Mouse (Mus musculus) T-helper 17 cell (primary cell): ENCODE data around the gene Cpe.

Experiments
- in situ Hi-C, 2 experiments: fragments of 300-600 bp; cut with MboI, MseI; formaldehyde crosslinking; loops; 1 replicate in 1 of 2; 2 replicates in 1 of 2; pipeline ENCODE4 v1.15.1; 2025; ENCODE audit warnings: high pct_unique_total_duplicates in 2 of 2

Cpe gene

DNA sequence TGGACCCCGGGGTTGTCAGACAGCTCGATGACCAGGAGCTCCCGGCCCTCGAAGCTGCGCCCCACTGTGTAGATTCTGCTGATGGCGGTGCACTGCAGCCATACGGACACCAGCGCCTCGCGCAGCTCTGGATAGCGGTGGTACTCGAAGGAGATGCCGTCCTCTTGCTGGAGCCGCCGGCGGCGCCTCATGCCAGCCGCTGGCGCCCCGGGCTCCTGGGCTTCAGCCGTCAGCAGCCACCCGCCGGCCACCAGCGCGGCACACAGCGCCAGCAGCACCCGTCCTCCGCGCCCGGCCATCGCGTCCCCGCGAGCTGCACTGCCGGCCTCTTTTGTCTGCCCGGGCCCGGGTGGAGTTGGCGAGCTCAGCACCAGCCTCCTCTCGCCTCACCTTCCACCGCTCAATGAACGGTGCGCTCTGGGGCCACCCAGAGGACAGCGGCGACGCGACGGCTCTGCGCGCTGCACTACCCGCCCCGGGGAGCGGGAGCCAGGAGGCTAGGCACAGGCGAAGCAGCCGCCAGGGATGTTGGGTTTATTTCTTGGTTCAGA, at the start of gene Cpe:
Gene Cpe, minus strand, starts transcription at position 404 of the 551 bp plus-strand sequence.
- in situ Hi-C loops, result no loop called here

DNA sequence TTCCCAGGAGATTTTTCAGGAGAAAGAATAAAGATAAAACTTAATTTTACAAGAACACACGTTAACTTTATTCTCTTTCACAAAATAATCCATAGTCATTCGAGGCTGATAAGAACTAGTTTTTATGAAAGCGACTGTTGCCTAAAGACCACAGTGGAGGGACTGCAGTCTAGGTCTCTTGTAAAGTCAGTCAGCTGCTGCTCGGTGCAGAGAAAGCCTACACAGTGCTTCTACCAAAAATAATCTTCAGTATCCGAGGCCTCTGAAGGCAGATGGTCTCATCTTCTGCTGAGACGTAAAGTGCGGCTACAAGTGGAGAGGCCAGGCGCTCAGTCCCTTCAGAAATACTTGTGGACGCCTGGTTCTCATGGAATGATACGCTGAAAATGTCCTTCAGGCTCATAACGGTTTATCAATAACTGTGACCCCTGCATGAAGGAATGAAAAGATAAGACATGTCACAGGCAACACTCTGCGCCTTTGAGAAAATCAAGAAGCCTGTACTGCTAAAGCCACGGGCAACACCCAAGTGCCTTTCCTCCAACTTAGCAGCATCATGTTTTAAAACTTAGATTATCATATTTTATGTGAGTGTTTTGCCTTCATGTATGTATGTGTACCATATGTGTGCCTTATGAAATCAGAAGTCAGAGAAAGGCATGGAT, 47.8 kb upstream of the Cpe start:
- in situ Hi-C loops, result loop anchor here in 1 of 2 experiments (25.0 kb wide), 1 partner anchor 1747 kb away; the partner anchor contains the start of gene Tma16

DNA sequence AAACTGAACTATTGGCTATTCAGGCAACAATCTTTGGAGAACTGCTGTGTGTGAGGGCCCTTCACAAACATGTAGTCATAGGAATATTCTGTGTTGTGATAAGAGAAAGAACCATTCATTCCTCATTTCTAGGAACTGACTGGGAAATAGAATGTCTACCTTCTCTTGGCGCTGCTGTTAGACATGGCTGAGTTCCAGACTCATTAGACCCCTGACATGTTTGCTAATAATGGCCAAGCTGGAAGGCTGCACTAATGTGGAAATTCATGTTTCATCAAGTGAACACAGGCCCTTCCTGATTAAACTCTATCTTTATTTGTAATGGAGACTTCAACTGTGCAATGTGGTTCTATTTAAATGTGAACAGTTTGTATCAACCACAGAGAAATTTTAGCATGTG, 46.1 kb upstream of the Cpe start:
- in situ Hi-C loops, result loop anchor here in 1 of 2 experiments (25.0 kb wide), 1 partner anchor 1748 kb away; the partner anchor contains the start of gene Tma16

DNA sequence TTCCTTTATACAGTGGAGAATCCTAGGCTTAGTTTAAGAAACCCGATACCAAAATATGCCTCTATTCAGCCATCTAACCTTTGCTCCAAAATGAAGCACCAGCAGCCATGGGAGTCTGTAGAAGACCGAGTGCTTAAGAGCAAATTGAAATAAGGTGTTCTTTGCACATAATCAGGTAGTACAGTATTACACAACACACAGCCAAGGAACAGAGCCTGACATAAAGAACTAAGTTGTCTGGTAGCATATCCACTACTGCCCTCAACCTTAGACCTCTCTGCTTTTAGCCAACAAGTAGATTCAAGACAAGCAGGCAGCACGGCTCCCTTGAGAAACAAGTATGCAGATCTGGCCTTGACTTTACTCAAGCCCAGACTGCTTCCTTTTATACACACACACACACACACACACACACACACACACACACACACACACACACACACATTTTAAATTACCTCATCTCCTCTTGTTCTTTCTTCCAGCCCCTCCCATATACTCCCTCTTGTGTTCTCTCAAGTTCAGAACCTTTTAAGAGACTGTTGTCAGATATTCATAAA, 44.0 kb upstream of the Cpe start:
- in situ Hi-C loops, result loop anchor here in 1 of 2 experiments (25.0 kb wide), 1 partner anchor 1750 kb away; the partner anchor contains the start of gene Tma16

DNA sequence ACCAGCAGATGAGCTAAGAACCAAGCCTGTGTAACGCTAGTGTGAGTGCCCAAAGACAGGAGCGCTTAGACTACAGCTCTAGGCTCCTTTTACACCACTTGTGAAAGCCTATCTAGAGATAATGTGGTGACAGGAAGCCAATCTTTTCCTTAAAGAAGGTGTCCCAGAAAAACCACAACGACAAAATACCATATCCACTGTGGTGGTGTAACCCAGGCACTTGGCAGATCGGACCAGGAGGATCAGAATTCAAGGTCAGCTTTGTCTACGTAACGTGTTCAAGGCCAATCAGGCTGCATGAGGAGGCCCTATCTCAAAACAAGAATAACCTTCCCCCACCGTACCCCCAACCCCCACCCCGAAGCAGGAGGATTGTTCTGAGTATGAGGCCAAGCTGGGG, 42.3 kb upstream of the Cpe start:
- in situ Hi-C loops, result loop anchor here in 1 of 2 experiments (25.0 kb wide), 1 partner anchor 1752 kb away; the partner anchor contains the start of gene Tma16

DNA sequence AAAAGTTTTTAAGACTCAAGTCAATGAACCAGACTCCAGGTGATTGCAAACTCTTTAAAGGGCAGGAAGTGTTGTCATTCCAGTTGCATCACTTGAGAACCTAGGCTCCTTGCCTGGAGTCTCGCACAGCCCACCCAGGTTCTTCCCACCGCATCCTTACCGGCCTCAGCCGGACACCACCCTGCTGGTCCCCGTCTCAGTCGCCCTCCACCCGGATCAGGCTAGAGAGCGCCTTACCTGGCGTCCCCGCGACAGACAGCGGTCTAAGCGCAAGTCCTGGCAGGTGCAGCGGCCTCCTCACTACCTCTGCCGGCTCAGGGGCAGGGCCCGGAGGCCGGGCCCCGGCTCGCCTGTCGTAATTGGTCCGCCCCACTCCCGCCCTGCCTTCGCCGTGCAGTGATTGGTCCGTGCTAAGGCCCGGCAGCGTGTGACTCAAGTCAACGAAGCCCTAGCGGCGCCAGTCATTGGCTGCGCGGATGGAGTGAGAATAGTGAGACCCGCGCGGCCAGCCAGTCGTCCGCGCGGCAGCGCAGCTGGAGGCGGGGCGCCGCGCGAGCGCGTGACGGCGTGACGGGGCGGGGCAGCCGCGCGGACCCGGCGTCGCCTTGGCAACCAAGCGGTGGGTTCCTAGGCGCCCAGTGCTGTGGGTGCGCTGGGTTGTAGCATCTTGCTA, 40.6 kb upstream of the Cpe start, which contains the start of gene Msmo1:
Gene Msmo1, minus strand, starts transcription at position 522 of the 673 bp plus-strand sequence.
- in situ Hi-C loops, result loop anchor here (5.0 to 25.0 kb wide), 3 partner anchors 124 to 1754 kb away; partner anchors contain the start of gene Tma16 (in 1 of the 2)

DNA sequence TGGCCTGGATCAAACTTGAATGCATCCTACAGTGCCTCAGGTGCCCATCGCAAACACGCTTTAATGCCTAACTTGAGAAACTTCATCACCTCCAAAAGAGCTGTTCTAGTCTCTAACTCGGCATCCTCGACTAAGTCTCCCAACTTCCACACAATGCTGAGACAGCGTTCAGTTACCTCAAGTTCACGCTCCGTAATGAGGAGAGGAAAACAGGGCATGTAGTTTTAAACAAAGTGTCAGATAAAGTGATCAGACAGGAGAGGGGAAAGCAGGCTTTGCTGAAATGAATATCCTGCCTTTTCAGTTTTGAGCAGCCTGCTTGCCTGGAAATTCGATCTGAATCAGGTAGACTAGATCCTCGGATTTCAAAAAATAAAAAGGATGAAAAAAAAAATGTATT, 39.7 kb upstream of the Cpe start:
- in situ Hi-C loops, result loop anchor here (5.0 to 25.0 kb wide), 3 partner anchors 125 to 1755 kb away; partner anchors contain the start of gene Tma16 (in 1 of the 2)

DNA sequence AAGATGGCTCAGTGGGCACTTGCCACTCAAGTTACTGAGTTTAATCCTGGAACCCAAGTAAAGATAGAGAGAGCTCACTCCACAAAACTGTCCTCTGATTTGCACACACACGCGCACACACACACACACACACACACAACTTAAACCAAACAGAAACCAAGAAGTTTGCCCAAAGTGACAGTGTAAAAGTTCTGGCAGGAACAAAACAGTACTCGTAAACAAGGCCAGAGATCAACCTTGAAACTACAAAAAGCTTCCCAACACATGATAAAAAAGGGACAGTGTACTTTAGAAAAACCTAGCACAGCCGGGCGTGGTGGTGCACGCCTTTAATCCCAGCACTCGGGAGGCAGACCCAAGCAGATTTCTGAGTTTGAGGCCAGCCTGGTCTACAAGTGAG, 35.3 kb upstream of the Cpe start:
- in situ Hi-C loops, result loop anchor here (5.0 to 25.0 kb wide), 3 partner anchors 113 to 1759 kb away; partner anchors contain the start of gene Tma16 (in 1 of the 2)

DNA sequence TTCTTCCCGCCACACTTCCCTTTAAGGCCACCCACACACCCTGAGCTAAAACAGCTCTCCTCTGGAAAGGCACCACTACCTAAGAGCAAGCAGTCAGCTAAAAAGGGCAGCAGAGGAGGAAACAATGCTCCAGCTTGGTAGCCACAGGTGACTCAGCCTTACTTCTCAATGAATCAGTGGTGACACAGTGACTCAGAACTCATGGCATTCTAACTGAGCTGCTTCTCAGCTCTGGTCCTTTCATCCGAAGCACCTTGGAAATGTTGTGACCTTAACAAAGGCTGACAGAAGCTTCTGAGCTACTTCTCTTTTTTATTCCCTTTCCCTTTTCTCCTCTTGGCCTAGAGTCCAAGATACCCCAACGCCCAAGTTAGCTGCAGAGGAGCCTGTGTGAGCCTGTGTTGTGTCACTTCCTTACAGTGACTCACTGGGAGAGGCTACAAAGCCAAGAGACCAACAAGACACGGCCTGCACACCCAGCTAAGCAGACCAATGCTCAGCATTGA, 33.4 kb upstream of the Cpe start:
- in situ Hi-C loops, result loop anchor here (5.0 to 25.0 kb wide), 3 partner anchors 111 to 1761 kb away; partner anchors contain the start of gene Tma16 (in 1 of the 2)

DNA sequence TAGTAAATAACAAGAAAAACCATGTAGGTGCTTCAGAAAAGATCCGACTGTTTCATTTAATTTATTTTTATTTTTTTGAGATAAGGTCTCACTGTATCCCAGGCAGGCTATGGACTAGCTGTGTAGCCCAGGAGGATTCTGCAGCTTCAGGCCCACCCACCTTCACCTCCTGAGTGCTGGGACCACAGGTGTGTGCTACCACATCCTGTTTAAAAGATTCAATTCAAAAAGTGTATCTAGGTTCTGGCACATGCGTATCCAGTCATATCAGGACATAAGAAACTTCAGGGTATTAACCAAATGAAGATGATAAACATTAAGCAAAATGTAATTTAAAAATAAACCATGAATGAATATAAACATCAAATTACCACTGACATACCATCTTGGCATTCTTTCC, 30.4 kb upstream of the Cpe start:
- in situ Hi-C loops, result loop anchor here in 1 of 2 experiments (10.0 kb wide), 1 partner anchor 108 kb away; no protein-coding TSS in a partner anchor

DNA sequence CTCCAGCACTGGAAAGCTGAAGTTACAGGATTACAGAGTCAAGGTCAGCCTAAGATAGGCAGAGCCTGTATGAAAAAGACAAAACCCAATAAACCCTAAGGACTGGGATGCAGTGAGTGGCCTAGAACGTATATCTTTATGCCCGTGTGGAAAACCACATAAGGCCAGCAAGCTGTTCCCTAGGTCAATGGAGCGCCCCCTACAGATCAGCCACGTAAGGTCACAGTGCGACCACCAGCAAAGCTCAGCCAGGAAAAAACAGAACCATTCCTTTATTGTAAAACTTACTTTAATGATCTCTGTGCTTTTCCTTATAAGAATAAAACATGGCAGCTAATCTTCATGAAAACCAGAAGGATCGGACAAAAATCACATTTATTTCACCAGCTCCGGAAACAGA, 25.0 kb upstream of the Cpe start:
- in situ Hi-C loops, result no loop called here

DNA sequence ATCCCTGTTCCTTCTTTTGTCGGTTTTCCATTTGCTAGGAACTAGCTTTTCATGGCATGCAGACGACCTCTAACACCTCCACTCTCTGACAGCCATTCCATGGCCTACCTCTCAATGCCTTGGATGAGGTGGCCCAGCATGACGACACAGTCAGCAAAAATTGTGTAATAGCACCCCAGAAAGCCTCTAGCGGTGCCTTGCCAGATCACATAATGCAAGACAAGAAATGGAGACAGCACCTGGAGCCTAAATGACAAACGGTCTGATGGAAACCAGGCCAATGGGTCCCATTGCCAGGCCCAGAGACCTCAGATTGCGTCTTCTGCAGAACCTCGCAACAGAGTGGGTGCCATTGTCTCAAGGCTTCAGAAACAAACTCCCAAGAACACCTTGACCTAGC, 19.6 kb upstream of the Cpe start:
- in situ Hi-C loops, result no loop called here

DNA sequence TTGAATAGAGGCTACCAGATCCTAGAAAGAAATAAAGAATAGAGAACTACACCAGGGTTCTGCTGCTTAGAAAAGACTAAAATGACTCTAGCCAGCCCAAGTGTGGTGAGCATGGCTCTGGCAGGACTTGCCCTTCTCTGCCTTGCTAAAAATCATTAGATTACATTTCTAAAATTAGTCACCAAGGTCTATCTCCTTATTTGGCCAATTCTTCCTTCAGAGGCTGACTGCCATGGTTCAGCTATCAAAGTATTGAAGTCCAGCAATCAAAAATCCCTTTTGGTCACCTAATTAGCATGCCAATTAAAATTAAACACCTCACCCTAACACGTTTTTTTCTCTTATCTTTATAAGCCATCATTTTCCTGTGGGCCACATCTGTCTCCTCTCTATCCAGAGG, 18.7 kb upstream of the Cpe start:
- in situ Hi-C loops, result no loop called here

DNA sequence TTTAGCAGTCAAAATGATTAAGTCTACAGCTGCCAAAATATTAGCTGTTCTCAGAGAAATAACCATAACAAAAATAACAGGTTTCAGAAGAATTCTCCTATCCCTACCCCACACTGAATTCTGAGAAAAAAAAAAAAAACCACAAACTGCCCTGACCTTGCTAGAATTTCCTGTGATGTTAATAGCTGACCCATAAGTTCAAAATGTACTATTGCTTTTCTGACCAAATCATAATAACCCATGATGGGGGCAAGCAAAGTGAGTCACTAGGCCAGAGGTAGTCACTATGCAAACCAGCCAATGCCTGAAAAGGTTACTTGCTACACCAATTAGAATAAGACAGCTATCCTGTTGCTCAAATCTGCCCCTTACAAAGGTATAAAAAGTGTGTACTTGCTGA, 14.6 kb upstream of the Cpe start:
- in situ Hi-C loops, result no loop called here

DNA sequence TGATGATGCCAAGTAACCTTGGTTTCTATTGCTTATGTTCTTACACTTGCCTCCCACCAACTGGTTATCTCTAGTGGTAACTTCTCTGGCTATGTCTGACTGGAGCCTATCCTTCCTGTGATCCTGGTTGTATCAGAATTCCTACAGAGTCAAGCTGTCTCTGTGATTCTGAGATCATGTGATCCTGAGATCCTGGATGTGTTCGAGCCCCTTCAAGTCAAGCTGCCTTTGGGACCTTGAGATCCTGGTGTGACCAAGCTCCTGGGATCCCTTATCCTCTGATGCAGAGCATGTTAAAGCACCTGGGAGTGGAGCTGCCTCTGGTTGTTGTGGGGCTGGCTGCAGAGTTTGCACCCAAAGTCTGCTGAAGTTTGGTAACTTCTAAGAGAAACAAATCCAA, 10.3 kb upstream of the Cpe start:
- in situ Hi-C loops, result no loop called here

DNA sequence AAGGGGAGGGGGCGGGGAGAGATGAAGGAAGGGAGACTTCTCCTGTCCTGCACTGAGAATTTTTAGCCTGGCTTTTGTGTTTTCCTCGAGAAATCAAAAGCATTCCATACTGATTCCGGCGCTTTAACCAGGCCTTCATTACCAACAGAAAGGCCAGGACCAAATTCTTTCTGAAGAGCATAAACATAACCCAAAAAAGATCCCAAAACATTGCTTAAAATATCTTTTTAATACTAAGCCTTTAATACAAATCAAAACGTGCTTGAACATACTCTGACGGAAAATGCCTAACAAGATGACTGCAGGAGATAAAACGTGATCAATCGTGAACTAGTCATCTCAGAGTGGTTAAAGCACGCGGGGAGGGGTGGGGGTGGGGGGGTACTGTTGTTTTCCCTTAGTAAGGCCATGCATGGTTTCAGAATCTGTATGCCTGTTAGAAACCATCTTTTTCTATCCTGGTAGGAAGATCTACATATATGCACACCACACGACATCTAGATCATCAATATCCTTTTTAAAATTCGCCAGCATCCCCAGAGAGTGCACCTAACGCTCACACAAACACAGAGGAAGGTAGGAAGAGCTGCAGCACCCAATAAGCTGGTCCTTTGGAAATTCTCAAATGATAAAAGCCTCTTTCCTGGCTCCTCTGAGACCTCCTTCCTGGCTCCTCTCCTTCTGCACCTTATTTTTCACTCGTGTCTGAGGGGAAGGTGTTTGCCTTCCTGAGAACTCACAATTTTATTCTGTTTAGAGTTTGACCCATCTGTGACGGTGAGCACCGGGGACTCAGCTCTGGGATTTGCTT, 1.1 kb downstream of the Cpe start:
- in situ Hi-C loops, result no loop called here

DNA sequence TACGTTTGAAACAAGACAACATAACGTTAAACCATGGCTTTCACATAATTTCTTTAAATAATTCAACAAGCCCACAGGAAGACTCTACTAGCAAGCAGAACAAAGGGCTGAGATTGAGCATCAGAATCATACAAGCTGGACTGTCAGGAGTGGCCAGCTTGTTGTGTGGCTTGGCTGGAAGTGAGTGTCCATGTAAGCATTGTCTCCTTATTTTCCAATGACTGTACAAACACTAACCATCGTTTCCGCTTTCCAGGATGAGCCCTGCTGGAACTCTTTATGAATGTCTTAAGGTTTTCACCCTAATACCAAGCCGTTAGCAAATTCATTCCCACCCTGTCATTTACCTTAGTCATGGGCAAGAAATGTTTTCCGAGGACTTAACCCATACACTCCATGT, 2.0 kb downstream of the Cpe start:
- in situ Hi-C loops, result no loop called here

DNA sequence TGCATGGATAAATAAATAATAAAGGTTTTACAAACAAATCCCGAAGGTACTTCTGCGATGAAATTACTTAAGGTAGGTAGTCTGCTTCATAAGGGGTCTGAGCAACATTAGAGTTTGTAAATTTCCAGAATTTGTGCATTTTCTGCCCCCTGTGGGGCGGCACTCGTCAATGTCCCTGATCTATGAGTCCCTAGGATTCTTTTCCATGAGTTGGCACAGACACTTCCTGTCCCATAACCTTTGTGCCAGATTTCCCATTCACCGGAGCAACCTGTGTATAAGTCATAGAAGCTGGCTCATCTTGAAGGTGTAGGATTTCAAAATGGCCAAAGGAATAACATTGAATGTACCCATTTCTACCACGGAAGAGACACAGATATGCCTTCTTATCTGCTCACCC, 2.5 kb downstream of the Cpe start:
- in situ Hi-C loops, result no loop called here

DNA sequence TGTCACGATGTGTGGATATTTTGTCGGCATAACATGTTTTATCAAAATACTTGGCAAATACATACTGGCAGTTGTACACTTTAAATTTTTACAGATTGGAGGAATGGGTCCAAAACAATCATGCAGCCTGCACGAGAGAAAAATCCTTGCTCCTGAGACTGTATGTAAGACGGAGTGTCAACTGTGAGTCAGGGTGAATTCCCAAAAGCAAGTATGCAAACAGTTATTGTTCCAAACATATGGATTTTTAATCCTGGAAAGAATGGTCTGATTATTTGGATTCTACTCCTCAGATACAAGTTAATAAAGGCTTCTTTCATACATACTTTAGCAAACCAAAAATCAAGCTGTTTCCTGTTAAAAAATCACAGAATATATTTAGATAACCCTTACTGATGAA, 4.1 kb downstream of the Cpe start:
- in situ Hi-C loops, result no loop called here

DNA sequence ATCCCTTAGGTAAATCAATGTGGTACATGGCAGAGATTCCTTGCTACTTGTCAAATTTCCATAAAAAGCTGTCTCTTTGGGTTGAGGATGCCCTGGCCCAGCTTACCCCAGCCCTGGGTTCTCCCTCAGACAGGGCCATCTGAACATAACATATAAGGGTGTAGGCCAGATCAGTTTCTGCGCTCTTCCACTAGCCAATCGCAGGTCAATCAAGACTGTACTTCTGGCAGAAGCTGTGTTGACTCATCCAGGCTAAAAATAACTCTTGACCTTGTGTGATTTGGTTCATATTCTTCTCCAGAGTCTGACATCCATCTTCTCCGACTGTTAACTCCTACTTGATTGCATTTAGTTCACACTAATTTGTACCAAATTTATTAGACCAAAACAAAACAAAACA, 4.7 kb downstream of the Cpe start:
- in situ Hi-C loops, result no loop called here

DNA sequence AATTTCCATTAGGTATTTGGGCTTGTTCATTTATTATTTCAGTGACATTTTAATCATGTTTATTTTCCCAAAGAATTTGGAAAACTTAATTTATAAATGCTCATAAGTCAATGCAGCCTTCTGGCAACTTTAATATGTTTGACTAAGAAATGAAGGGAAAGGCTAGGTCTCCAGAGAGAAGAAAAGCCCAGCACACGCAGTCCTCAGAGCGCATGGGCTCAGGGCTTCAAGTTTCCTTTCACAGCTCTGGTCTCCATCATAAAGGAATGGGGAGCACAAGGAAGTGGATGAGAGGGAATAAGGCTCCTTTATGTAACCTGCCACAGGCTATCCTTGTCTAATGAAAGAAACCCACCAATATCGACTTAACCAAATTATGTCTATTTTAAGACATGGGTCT, 10.4 kb downstream of the Cpe start:
- in situ Hi-C loops, result no loop called here
